Mouse (Mus musculus): ENCODE results near the gene Prdm9. TPM values are rescaled to one million over a fixed set of nuclear protein-coding genes. Genes with fewer than 3 reads are reported as not detected.

Gene Prdm9
- 0.57 and 0.97 TPM in 2 replicates for polyA plus RNA-seq (2014; fragmentation: Nextera tagmentation; extraction: Ambion mirVana)

DNA sequence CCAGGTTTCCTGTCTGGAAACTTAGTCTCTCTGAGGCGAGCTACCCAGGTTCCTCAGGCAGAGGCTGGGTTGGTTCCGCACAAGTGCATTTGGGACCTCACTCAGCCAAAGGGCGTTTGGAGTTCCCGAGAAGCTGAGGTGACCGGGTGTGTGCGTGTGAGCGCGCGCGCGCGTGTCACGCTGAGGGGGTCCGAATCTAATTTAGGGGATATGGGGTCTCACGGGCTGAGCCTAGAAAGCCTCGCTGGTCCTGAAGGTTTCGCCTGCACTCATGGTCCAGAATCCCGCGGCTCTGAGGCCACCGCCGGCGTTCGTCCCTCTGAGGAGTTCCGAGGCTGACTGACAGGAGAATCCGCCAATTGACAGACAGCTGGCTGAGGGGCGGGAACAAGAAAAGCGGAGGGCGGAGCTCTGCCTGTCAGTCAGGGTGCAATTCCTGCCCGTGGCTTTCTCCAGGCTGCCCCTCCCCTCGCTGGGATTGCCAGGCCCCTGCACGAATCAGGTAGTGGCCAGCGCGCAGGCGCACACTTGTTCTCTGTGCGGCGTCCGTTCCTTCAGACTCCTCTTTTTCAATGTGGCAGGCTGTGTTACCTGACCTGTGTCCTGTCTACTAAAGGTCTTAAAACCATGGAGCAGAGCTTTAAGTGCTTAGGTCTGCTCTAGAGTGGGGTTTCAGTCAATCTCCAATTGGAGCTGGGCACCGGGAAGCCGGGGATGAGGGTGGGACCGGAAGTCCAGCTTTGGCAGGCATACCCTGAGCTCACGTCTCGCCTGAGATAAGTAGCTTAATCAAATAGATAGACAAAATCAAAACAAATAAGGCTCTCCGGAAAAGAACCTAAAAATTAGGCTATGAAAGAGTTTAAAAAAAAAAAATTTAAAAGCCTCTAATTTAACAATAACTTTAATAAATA is at the start of gene Prdm9:
Prdm9 (minus strand) TSS at position 341 of the 914 bp plus-strand sequence.
- Histone ChIP-seq H3K4me2 (peak within 1 kb of the TSS; percentile 79), H3K4me1 (ENCODE audit: insufficient read depth) (0 out of 2 replicates have a peak, but pooled peaks cover 2% of the 10 kb centered on the region), H3K36me3 (ENCODE audit: insufficient read depth) (no peaks in the 10 kb centered on the region), H3K27ac (ENCODE audit: low read depth) (peak within 1 kb of the TSS; percentile 93), H3K27me3 (ENCODE audit: insufficient read depth, low read length) (no peaks in the 10 kb centered on the region), H3K9ac (peak within 1 kb of the TSS; percentile 62), H3K9me3 (ENCODE audit: low read depth, low read length) (no peaks in the 10 kb centered on the region), H3K4me3 (ENCODE audit: low read depth, low read length) (peak within 1 kb of the TSS; percentile 64)
- no peak for TF ChIP-seq CTCF (IDR thresholded peaks at IDR 0.05; ENCODE audit: low read depth)
- ATAC-seq (ENCODE audit: insufficient read depth): peak; percentile 98
- under 1% methylated on average over 43 of the region's 43 CpGs for WGBS
- peak; percentile 99 for DNase-seq

DNA sequence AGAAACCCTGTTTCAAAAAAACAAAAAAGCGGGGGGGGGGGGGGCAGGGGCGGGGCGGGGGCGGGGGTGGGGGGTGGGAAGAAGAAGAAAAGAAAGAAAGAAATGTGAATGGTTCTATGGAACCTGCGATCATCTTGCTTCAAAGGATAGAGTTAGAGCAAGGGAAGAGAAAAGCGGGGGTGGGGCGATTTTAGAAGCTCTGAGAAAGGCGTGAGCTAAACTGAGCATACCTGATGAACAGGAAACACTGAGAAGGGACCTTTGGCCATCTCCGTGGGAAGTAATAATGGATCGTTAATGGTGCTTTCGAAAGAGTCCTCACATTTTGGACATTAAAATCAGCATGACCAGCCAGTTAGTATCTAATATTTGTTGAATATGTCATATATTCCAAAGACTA is 35.3 kb upstream of the Prdm9 start:
- ATAC-seq (ENCODE audit: insufficient read depth) (no peak), DNase-seq (no peak)
- Histone ChIP-seq H3K4me2 (no peak overlapping the region), H3K4me3 (ENCODE audit: low read depth, low read length) (no peak overlapping the region), H3K4me1 (ENCODE audit: insufficient read depth) (no peaks in the 10 kb centered on the region), H3K27ac (ENCODE audit: low read depth) (no peak overlapping the region), H3K9ac (no peak overlapping the region), H3K36me3 (ENCODE audit: insufficient read depth) (no peaks in the 10 kb centered on the region), H3K9me3 (ENCODE audit: low read depth, low read length) (no peaks in the 10 kb centered on the region), H3K27me3 (ENCODE audit: insufficient read depth, low read length) (no peaks in the 10 kb centered on the region)
- TF ChIP-seq CTCF (IDR thresholded peaks at IDR 0.05; ENCODE audit: low read depth): no peak
- WGBS: 85% methylated on average over 10 of the region's 11 CpGs

DNA sequence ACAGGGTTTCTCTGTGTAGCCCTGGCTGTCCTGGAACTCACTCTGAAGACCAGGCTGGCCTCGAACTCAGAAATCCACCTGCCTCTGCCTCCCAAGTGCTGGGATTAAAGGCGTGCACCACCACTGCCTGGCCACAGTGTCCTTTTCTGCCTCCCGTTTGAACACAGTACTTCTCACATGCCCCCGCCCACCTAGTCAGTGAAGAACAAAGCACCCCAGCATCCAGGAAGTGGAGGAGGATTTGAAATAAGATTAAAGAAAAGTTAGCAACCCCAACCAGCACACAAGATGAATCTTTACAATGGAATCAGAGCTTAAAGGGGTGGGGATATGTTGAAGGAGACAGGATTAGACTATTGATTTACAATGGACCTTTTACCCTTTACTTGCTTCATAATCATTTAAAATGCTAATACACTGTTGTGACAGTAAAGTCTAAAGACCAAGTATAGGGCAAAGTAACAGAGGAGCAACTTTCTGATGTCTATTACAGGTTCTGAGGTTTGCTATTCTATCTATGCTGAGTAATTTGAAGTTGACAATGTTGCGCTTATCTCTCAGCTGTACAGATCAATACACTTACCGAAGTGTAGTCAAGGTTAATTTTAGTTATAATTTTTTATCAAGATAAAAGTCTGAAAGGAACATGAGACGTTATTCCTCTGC is 27.2 kb upstream of the Prdm9 start:
- Histone ChIP-seq H3K9ac (no peak overlapping the region), H3K4me2 (no peak overlapping the region), H3K4me3 (ENCODE audit: low read depth, low read length) (no peak overlapping the region), H3K4me1 (ENCODE audit: insufficient read depth) (no peaks in the 10 kb centered on the region), H3K9me3 (ENCODE audit: low read depth, low read length) (no peaks in the 10 kb centered on the region), H3K36me3 (ENCODE audit: insufficient read depth) (no peaks in the 10 kb centered on the region), H3K27ac (ENCODE audit: low read depth) (no peak overlapping the region), H3K27me3 (ENCODE audit: insufficient read depth, low read length) (no peaks in the 10 kb centered on the region)
- 72% methylated on average over 7 of the region's 7 CpGs for WGBS
- TF ChIP-seq CTCF (IDR thresholded peaks at IDR 0.05; ENCODE audit: low read depth): no peak
- DNase-seq (no peak), ATAC-seq (ENCODE audit: insufficient read depth) (no peak)

DNA sequence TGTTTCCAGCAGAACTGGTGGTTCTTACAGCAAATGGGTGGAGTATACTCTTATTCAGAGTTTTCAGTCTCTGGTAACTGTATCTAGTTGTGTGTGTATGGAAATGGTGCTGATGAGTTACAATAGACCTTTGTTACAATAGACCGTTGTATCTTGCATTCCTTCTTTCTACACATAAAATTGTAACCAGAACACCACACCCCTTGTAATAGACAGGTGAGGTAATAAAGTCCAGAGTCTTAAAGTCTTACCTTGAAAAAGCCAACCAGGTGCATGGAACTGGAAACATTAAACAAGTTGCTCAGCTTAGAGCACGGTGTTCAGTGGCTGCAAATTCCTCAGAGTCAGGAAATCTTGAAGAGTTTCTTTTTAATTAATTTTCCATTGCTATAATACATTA is 24.0 kb upstream of the Prdm9 start:
- no peak overlapping the region for H3K27ac ChIP-seq (ENCODE audit: low read depth)
- no peaks in the 10 kb centered on the region for H3K27me3 ChIP-seq (ENCODE audit: insufficient read depth, low read length)
- no peak for TF ChIP-seq CTCF (IDR thresholded peaks at IDR 0.05; ENCODE audit: low read depth)
- H3K4me2 ChIP-seq: no peak overlapping the region
- no peak for ATAC-seq (ENCODE audit: insufficient read depth)
- DNase-seq: no peak
- H3K4me1 ChIP-seq (ENCODE audit: insufficient read depth): no peaks in the 10 kb centered on the region
- no peak overlapping the region for H3K9ac ChIP-seq
- no peaks in the 10 kb centered on the region for H3K36me3 ChIP-seq (ENCODE audit: insufficient read depth)
- H3K4me3 ChIP-seq (ENCODE audit: low read depth, low read length): no peak overlapping the region
- 75% methylated on average over 2 of the region's 2 CpGs for WGBS
- no peaks in the 10 kb centered on the region for H3K9me3 ChIP-seq (ENCODE audit: low read depth, low read length)

DNA sequence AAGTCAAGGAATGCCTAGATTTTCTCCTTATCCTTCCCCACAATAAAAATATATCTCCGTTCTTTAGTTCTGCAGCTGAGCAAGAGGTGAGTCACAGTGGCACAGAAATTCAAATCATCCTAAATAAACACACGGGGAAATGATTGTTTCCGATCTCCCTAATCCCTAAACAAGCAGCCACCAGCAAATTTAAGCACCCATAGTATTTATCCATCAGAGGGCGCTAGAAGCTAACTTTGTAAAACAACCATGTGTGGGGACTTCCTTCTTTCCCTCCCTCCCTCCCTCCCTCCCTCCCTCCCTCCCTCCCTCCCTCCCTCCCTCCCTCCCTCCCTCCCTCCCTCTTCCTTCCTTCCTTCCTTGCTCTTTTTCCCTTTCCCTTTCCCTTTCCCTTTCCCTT is 21.5 kb upstream of the Prdm9 start:
- Histone ChIP-seq H3K4me2 (no peak overlapping the region), H3K36me3 (ENCODE audit: insufficient read depth) (no peaks in the 10 kb centered on the region), H3K27me3 (ENCODE audit: insufficient read depth, low read length) (no peaks in the 10 kb centered on the region), H3K27ac (ENCODE audit: low read depth) (no peak overlapping the region), H3K4me1 (ENCODE audit: insufficient read depth) (no peaks in the 10 kb centered on the region), H3K9ac (no peak overlapping the region), H3K9me3 (ENCODE audit: low read depth, low read length) (no peaks in the 10 kb centered on the region), H3K4me3 (ENCODE audit: low read depth, low read length) (no peak overlapping the region)
- TF ChIP-seq CTCF (IDR thresholded peaks at IDR 0.05; ENCODE audit: low read depth): no peak
- WGBS: 26% methylated on average over 4 of the region's 4 CpGs
- DNase-seq (peak; percentile 40), ATAC-seq (ENCODE audit: insufficient read depth) (no peak)

DNA sequence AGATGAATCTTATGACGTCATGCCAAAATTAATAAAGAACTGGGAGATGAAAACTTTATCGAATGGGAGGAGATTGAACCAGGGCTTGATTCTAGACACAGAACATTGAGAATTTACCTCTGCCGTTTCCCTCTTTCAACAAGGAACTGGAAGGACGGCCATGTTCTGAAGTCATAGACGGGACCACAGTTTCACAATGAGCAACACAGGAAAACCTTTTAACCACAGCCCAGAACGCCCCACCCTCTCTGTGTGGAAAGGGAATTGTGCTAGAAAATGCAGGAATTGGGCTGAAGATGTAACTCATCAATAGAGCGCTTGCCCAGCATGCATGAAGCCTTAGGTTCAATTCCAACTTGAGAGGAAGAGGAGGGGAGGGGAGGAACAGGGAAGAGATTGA is 18.9 kb upstream of the Prdm9 start:
- no peak overlapping the region for H3K4me2 ChIP-seq

DNA sequence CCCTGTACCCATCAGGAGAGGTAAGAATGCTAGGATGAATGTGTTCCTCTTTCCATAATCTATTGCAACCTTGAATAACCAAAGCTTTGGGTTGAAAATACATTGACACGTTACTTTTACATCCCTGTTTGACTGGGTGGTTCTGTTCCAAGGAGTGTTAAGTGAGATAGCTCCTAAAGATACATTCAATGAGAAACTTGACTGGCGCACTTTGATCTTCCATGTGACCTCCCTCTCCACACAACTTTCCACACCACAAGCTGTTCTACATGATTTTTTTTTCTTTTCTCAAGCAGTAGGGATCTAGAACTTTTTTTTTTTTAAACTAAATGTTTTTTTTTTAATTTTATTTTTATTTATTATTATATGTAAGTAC is 15.9 kb upstream of the Prdm9 start:
- Histone ChIP-seq H3K27me3 (ENCODE audit: insufficient read depth, low read length) (peaks cover 3% of the 10 kb centered on the region; the same call in 1 of the 2 replicates), H3K4me2 (no peak overlapping the region), H3K4me1 (ENCODE audit: insufficient read depth) (no peaks in the 10 kb centered on the region), H3K9ac (no peak overlapping the region), H3K4me3 (ENCODE audit: low read depth, low read length) (no peak overlapping the region), H3K36me3 (ENCODE audit: insufficient read depth) (no peaks in the 10 kb centered on the region), H3K27ac (ENCODE audit: low read depth) (no peak overlapping the region), H3K9me3 (ENCODE audit: low read depth, low read length) (no peaks in the 10 kb centered on the region)
- WGBS: 77% methylated on average over 2 of the region's 2 CpGs
- DNase-seq (no peak), ATAC-seq (ENCODE audit: insufficient read depth) (no peak)
- TF ChIP-seq CTCF (IDR thresholded peaks at IDR 0.05; ENCODE audit: low read depth): no peak

More for the DNA sequence above, 18.9 kb upstream of the Prdm9 start:
- H3K27ac ChIP-seq (ENCODE audit: low read depth): no peak overlapping the region
- DNase-seq (no peak), ATAC-seq (ENCODE audit: insufficient read depth) (no peak)
- H3K4me3 ChIP-seq (ENCODE audit: low read depth, low read length): no peak overlapping the region
- 80% methylated on average over 7 of the region's 7 CpGs for WGBS
- no peak for TF ChIP-seq CTCF (IDR thresholded peaks at IDR 0.05; ENCODE audit: low read depth)
- no peak overlapping the region for H3K9ac ChIP-seq
- no peaks in the 10 kb centered on the region for H3K9me3 ChIP-seq (ENCODE audit: low read depth, low read length)
- H3K27me3 ChIP-seq (ENCODE audit: insufficient read depth, low read length): no peaks in the 10 kb centered on the region
- no peaks in the 10 kb centered on the region for H3K36me3 ChIP-seq (ENCODE audit: insufficient read depth)
- no peaks in the 10 kb centered on the region for H3K4me1 ChIP-seq (ENCODE audit: insufficient read depth)
